Mouse (Mus musculus) neural tube, embryonic 15.5 days (tissue): ENCODE data around the gene Ugt2b38. TPM values are rescaled to one million over a fixed set of nuclear protein-coding genes. Genes with fewer than 3 reads are reported as not detected.
"Not testable (repeated sequence)": the region's sequence is repeated elsewhere in the genome, so short reads cannot be mapped to it uniquely, and the experiment has no call there.

Source experiments
- ATAC-seq: fragments of 200-750 bp; cut with Nextera tagmentation; 2 replicates; pipeline ENCODE4 v1.8.0; 2017; ENCODE audit warnings: mild to moderate bottlenecking, moderate TSS enrichment, moderate library complexity; ENCODE audit not compliant: low FRiP score
- H3K27ac ChIP-seq: fragments of 300-500 bp; sonication (generic); replicated peaks from 2 replicates; pipeline ENCODE4 v1.5.1; 2015; ENCODE audit warnings: mild to moderate bottlenecking, inconsistent platforms
- H3K27me3 ChIP-seq: fragments of 300-500 bp; sonication (generic); replicated peaks from 2 replicates; pipeline ENCODE4 v1.6.1; 2015; ENCODE audit warnings: inconsistent platforms
- H3K36me3 ChIP-seq: fragments of 300-500 bp; sonication (generic); 2 replicates; pipeline ENCODE4 v1.6.1; 2015; ENCODE audit warnings: inconsistent platforms
- H3K4me1 ChIP-seq: fragments of 300-500 bp; sonication (generic); 2 replicates; pipeline ENCODE4 v1.6.1; 2015; ENCODE audit warnings: inconsistent platforms
- H3K4me2 ChIP-seq: fragments of 300-500 bp; sonication (generic); 2 replicates; pipeline ENCODE4 v1.6.1; 2015; ENCODE audit warnings: inconsistent platforms, mild to moderate bottlenecking, moderate library complexity
- H3K4me3 ChIP-seq: fragments of 300-500 bp; sonication (generic); replicated peaks from 2 replicates; pipeline ENCODE4 v1.5.1; 2015; ENCODE audit warnings: mild to moderate bottlenecking, inconsistent platforms
- H3K9ac ChIP-seq: fragments of 300-500 bp; sonication (generic); replicated peaks from 2 replicates; pipeline ENCODE4 v1.6.1; 2015; ENCODE audit warnings: mild to moderate bottlenecking, inconsistent platforms
- H3K9me3 ChIP-seq: fragments of 300-500 bp; sonication (generic); replicated peaks from 2 replicates; pipeline ENCODE4 v1.6.1; 2016; ENCODE audit warnings: inconsistent platforms
- WGBS: fragments of 180-500 bp; shearing (Covaris S2); methylation state at CpG from one replicate; pipeline ENCODE4 v1.1.7; 2015; ENCODE audit warnings: mixed read lengths; 5-methylcytosine and 5-hydroxymethylcytosine counted together
- polyA plus RNA-seq: library from polyadenylated mRNA; unstranded; fragments of >200 nt; fragmentation: Nextera tagmentation; extraction: Ambion mirVana; gene quantifications from 2 replicates; pipeline ENCODE4 v1.2.1, GENCODE M21; 2015

The Ugt2b38 gene
- polyA plus RNA-seq: not detected in 2 replicates

DNA sequence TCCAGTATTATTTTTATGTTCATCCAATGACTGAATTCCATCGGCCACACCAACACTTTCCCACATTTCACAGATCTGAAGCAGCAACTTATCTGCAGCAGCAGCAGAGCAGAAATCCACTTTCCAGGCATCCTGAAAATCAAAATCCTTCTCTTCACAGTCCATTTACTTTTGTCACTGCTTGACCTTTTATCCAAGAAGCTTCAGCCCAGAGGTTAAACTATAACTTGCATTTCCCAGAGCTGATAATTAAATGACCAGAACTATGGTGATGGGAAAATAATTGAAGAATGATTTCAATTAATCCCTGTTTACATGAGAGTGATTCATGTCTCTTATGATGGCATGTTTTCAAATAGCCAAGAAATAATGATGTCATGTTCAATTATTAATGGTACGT is at the start of gene Ugt2b38:
Ugt2b38 (minus strand) TSS at position 163 of the 400 bp plus-strand sequence.
- WGBS: 91% methylated on average over 1 of the region's 2 CpGs
- ATAC-seq: not testable (repeated sequence)

DNA sequence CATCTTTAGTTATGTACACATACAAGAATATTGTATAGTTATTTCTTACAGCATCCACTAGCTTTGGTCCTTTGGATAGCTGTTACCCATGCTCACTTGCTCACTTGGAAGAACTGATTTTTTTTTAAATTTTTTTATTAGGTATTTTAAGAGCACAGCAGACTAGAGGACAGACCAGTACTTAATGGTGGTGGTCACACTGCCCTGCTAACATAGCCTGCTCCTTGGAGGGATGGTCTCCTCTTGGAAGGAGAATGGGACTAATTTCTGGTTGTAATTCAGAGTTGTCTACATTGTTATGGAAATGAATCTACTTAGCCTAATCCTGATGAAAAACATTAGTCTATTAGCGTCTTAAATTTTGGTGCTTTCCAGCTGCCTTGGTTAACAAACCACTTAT is 34.8 kb upstream of the Ugt2b38 start:
- H3K36me3 ChIP-seq: no peaks in the 10 kb centered on the region
- no peak overlapping the region for H3K4me2 ChIP-seq
- H3K4me1 ChIP-seq: no peaks in the 10 kb centered on the region
- H3K27me3 ChIP-seq: no peaks in the 10 kb centered on the region
- no peak overlapping the region for H3K4me3 ChIP-seq
- H3K27ac ChIP-seq: no peak overlapping the region
- no peak for ATAC-seq
- H3K9me3 ChIP-seq: no peaks in the 10 kb centered on the region
- WGBS: 30% methylated on average over 1 of the region's 1 CpGs
- H3K9ac ChIP-seq: no peak overlapping the region

More for the DNA sequence above, at the start of gene Ugt2b38:
- H3K4me3 ChIP-seq, H3K4me2 ChIP-seq, H3K27me3 ChIP-seq, H3K9ac ChIP-seq, H3K36me3 ChIP-seq, H3K27ac ChIP-seq, H3K4me1 ChIP-seq, H3K9me3 ChIP-seq: not testable (repeated sequence)

DNA sequence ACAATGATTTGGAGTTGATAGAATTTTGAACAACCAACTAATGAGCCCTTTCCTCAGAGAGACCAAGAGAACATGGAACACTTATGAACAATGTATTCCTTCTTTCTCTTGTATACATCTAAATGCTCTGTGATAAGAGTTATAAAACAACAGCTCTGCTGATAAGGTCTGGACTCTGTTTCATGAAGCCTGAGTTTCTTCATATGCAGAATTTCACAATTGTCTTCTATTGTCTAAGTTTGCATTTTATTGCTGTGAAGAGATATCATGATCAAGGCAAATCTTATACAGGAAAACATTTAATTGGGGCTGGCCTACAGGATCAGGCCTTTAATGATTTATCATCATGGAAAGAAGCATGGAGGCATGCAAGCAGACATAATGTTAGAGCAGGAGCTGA is 33.7 kb upstream of the Ugt2b38 start:
- H3K4me3 ChIP-seq: no peak overlapping the region
- ATAC-seq: no peak
- no peaks in the 10 kb centered on the region for H3K36me3 ChIP-seq
- H3K4me1 ChIP-seq: no peaks in the 10 kb centered on the region
- H3K27me3 ChIP-seq: no peaks in the 10 kb centered on the region
- H3K27ac ChIP-seq: no peak overlapping the region
- no peaks in the 10 kb centered on the region for H3K9me3 ChIP-seq
- H3K4me2 ChIP-seq: no peak overlapping the region
- no peak overlapping the region for H3K9ac ChIP-seq

DNA sequence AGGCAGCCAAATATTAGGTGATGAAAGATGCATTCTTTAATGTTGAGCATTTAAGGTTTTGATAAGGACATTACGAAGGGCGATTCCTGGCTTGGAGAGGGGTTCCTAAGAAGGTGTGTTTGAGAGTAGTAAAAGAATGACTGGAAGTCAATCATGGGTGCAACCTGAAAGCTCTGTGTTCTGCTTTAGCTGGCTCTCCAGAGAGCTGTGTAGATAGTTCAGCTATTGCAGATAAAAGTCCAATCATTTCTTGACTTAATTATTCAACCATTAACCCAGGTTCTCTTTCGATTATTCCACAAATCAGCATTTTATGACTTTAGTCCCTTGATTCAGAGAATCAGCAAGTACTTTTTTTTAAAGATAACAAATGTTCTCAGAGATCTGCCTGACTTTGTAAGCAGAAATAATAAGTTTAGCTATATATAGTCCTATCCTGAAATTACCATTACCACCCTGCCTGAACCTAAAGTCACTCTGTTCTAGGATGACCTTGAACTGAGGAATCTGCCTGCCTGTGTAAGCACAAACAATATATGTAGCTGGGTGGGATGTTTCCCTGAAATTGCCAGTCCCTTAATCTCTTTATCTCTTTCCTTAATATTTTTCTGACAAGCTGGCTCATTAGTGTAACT is 32.3 kb upstream of the Ugt2b38 start:
- Histone ChIP-seq H3K9me3 (no peaks in the 10 kb centered on the region), H3K4me3 (no peak overlapping the region), H3K4me2 (no peak overlapping the region), H3K9ac (no peak overlapping the region), H3K4me1 (no peaks in the 10 kb centered on the region), H3K27ac (no peak overlapping the region), H3K36me3 (no peaks in the 10 kb centered on the region), H3K27me3 (no peaks in the 10 kb centered on the region)
- 86% methylated on average over 3 of the region's 3 CpGs for WGBS
- ATAC-seq: no peak

DNA sequence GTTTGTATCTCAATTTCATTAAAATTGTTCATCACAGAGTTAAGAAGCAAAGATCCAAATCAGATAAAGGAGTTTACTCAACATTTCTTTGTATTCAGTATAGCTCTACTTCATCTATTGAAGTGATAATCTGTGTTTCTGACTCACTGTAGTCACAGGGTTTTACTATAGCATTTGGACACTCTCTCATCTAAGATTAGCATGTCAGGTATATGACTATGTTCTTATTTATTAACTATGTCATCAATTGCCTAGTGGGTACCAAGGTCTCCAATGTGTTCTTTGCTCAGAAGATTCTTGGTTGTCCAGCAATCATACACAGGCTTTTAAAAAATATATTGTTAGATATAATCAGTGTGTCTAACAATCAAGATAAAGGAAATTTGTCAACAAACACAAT is 31.5 kb upstream of the Ugt2b38 start:
- no peak for ATAC-seq
- Histone ChIP-seq H3K4me3 (no peak overlapping the region), H3K4me2 (no peak overlapping the region), H3K4me1 (no peaks in the 10 kb centered on the region), H3K9ac (no peak overlapping the region), H3K27me3 (no peaks in the 10 kb centered on the region), H3K27ac (no peak overlapping the region), H3K9me3 (no peaks in the 10 kb centered on the region), H3K36me3 (no peaks in the 10 kb centered on the region)

DNA sequence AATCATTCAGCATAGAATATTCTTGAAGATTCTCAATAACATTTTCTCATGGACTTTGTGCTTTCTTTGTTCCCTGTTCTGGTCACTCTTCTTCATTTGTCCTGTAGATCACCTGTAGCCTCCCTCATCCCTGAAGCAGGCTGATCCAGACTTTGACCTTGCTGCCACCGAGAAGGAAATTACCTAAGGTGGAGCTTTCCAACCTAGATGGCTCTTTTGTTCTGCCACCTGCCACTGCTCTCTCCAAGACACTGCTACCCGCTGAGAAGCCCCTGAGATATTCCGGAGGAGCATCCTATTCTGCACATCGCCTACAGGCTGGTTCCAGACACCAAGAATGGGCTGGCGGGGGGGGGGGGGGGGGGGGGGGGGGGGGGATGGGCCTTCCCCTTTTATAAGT is 28.5 kb upstream of the Ugt2b38 start:
- H3K4me2 ChIP-seq, H3K9ac ChIP-seq, ATAC-seq, H3K4me1 ChIP-seq, H3K27ac ChIP-seq, H3K9me3 ChIP-seq, H3K36me3 ChIP-seq, H3K4me3 ChIP-seq, H3K27me3 ChIP-seq: not testable (repeated sequence)
- WGBS: 68% methylated on average over 4 of the region's 5 CpGs

DNA sequence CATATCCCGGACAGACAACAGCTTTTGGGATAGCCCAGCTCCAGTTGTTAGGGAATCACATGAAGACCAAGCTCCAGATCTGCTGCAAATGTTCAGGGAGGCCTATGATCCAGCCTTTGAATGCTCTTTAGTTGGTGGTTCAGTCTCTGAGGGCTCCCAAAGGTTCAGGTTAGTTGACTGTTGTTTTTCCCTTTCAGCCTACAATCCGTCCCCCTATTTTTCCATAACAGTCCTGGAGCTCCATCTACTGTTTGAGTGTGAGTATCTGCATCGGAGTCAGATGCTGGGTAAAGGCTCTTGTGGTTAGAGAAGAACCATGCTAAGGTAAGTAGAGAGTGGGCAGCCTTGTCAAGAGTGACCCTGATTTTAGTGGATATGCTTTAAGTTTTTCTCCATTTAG is 12.3 kb upstream of the Ugt2b38 start:
- H3K27ac ChIP-seq: no peak overlapping the region
- H3K4me3 ChIP-seq: no peak overlapping the region
- no peaks in the 10 kb centered on the region for H3K36me3 ChIP-seq
- no peaks in the 10 kb centered on the region for H3K27me3 ChIP-seq
- no peaks in the 10 kb centered on the region for H3K4me1 ChIP-seq
- no peak overlapping the region for H3K9ac ChIP-seq
- 54% methylated on average over 3 of the region's 3 CpGs for whole genome bisulfite sequencing
- no peak overlapping the region for H3K4me2 ChIP-seq
- no peaks in the 10 kb centered on the region for H3K9me3 ChIP-seq
- ATAC-seq: no peak

DNA sequence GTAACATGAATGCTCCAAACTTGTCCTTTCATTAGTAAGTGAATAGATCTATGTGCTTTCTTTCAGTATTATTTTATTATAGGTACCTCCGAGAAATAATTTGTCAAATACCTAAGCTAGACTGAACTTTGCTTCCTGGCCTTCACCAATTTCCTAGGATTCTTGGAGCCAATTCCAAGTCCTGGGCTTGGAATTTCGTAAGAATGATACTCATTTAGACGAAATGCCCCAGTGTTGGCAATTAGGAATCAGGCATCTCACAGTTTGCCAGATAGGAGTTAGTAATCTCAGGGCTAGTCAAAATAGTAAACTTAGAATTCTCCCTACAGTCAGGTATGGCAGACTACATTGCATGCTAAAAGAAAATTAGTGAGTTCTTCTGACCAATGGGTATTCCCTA is 1.7 kb upstream of the Ugt2b38 start:
- H3K27me3 ChIP-seq: no peaks in the 10 kb centered on the region
- no peak overlapping the region for H3K9ac ChIP-seq
- H3K36me3 ChIP-seq: no peaks in the 10 kb centered on the region
- 87% methylated on average over 3 of the region's 3 CpGs for WGBS
- H3K9me3 ChIP-seq: no peaks in the 10 kb centered on the region
- no peak for ATAC-seq
- H3K4me2 ChIP-seq: no peak overlapping the region
- no peaks in the 10 kb centered on the region for H3K4me1 ChIP-seq
- no peak overlapping the region for H3K4me3 ChIP-seq
- no peak overlapping the region for H3K27ac ChIP-seq

DNA sequence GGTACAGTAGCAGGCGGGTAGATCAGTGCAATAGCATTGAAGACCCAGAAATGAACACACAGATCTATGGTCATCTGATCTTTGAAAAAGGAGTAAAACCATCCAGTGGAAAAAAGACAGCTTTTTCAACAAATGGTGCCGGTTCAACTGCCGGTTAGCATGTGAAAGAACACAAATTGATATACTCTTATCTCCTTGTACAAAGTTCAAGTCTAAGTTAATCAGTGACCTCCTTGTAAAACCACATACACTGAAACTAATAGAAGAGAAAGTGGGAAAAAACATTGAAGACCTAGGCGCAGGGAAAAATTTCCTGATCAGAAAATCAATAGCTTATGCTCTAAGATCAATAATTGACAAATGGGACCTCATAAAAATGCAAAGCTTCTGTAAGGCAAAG is 27.0 kb downstream of the Ugt2b38 start:
- H3K36me3 ChIP-seq: no peaks in the 10 kb centered on the region
- WGBS: 93% methylated on average over 4 of the region's 4 CpGs

DNA sequence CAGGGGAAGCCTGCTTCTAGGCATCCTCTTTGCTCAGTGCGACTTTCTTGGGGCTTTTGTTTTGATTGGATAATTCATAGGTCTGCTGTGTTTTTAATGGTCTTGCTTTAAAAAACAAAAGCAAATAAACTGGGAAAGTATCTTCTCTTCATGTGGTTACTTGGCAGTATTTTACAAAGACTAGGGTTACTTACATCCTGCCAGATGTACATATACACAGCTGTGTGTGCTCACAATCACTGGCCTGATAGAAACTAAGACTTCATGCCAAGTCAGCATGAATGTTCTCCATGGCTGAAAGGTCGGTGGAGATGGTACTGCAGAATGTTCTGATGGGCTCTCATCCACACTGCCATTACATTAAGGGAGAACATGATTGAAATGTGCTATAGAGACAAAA is 33.2 kb downstream of the Ugt2b38 start:
- Histone ChIP-seq H3K4me1 (no peaks in the 10 kb centered on the region), H3K9ac (no peak overlapping the region), H3K27me3 (no peaks in the 10 kb centered on the region), H3K36me3 (no peaks in the 10 kb centered on the region), H3K27ac (no peak overlapping the region), H3K9me3 (no peaks in the 10 kb centered on the region), H3K4me2 (no peak overlapping the region), H3K4me3 (no peak overlapping the region)
- no peak for ATAC-seq
- WGBS: 83% methylated on average over 2 of the region's 2 CpGs

More for the DNA sequence above, 27.0 kb downstream of the Ugt2b38 start:
- no peaks in the 10 kb centered on the region for H3K9me3 ChIP-seq
- H3K4me1 ChIP-seq: no peaks in the 10 kb centered on the region
- H3K27me3 ChIP-seq: no peaks in the 10 kb centered on the region
- no peak overlapping the region for H3K27ac ChIP-seq
- no peak overlapping the region for H3K4me3 ChIP-seq
- no peak for ATAC-seq
- H3K9ac ChIP-seq: no peak overlapping the region
- H3K4me2 ChIP-seq: no peak overlapping the region

DNA sequence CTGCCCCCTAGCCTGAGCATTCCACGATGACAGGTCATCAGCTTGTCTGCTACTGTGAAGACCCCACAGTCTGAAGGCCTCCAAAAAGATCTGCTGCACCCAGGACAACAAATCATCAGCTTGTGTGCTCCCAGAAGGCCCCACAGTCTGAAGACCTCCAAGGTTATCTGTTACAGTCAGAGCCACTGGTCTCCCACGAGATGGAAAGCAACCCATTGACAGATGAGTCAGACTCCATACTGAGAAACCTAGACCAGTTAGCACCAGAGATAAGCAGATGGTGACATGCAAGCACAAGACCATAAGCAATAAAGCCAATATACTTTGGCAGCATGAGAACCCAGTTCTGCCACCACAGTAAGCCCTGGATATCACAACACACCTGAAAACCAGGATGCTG is 43.8 kb downstream of the Ugt2b38 start:
- Histone ChIP-seq H3K4me1 (no peaks in the 10 kb centered on the region), H3K27me3 (no peaks in the 10 kb centered on the region), H3K9me3 (no peaks in the 10 kb centered on the region), H3K27ac (no peak overlapping the region), H3K4me2 (no peak overlapping the region), H3K4me3 (no peak overlapping the region), H3K9ac (no peak overlapping the region), H3K36me3 (no peaks in the 10 kb centered on the region)
- 78% methylated on average over 2 of the region's 2 CpGs for WGBS
- ATAC-seq: no peak

DNA sequence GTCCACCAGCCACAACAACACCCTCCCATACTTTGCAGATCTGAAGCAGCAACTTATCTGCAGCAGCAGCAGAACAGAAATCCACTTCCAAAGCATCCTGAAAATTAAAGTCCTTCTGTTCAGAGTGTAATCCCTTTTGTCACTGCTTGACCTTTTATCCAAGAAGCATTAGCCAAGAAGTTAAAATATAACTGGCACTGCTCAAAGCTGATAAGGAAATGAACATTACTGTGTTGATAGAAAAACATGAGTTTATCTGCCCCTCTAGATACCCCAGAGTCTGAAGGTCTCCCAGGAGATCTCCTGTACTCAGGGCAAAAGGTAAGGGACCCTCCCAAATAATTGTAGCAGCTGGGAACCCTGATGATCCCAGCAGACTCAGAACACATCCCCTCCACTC is 44.2 kb downstream of the Ugt2b38 start:
- H3K4me2 ChIP-seq: no peak overlapping the region
- H3K4me1 ChIP-seq: no peaks in the 10 kb centered on the region
- no peak for ATAC-seq
- H3K36me3 ChIP-seq: no peaks in the 10 kb centered on the region
- H3K9ac ChIP-seq: no peak overlapping the region
- no peaks in the 10 kb centered on the region for H3K27me3 ChIP-seq
- no peaks in the 10 kb centered on the region for H3K9me3 ChIP-seq
- no peak overlapping the region for H3K4me3 ChIP-seq
- no peak overlapping the region for H3K27ac ChIP-seq

DNA sequence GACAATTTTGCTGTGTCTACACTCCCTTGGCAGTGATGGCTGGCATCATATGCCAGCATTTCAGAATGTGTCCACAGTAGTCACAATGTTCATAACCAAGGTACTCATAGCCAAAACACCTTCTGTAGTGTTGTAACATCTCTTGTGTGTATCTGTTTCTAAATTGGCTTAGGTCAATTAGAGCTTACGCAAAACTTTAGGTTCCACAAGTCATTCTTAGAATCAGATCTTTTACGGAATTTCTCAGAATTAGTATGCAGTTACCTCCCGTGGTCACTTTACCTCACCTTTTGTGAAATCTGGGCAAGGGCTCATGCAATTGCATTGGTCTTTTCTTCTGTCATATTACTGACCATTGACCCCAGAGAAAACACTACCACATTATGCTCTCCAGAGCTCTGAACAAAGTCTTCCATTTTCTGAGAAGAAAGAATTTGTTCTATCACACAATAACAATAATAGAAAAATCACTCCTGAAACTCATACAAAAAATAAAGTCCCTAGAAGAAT is 48.1 kb downstream of the Ugt2b38 start:
- no peaks in the 10 kb centered on the region for H3K27me3 ChIP-seq
- no peaks in the 10 kb centered on the region for H3K4me1 ChIP-seq
- ATAC-seq: no peak
- no peak overlapping the region for H3K4me3 ChIP-seq
- no peak overlapping the region for H3K9ac ChIP-seq
- H3K4me2 ChIP-seq: no peak overlapping the region
- H3K36me3 ChIP-seq: no peaks in the 10 kb centered on the region
- WGBS: 96% methylated on average over 3 of the region's 3 CpGs
- no peaks in the 10 kb centered on the region for H3K9me3 ChIP-seq
- H3K27ac ChIP-seq: no peak overlapping the region
